ENCODE assay signal across 8 mouse cellular contexts in the genomic region with DNA sequence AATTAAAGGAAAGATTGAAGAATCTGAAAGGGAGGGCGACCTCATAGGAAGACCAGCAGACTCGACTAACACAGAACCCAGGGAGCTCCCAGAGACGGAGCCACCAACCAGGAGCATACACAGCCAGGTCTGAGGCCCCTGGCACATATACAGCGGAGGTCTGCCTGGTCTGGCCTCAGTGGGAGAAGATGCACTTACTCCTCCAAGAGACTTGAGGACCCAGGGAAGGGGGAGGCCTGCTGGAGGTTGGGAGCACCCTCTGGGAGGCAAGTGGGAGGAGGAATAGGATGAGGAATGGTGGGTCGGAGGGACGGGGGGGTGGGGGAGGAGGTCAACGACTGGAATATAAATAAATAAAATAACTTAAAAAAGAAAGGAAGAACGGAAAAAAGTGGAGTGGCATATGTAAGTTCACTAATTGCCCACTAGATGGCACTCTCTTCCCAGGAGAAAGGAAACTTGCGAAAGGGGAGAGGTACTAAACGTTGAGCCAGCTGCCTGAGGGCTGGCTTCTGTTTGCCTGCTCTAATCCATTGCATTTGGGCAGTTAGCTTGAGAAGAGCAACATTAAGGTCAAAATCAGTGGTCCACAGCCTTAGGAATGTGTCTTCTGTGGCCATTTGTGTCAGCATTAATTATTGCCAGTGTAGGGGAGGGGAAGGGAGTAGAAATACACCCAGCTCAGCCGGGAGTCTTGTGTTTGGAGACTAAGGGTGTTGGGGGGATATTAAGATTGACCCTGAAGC. TPM values are rescaled to one million over a fixed set of nuclear protein-coding genes. Genes with fewer than 3 reads are reported as not detected.
DNase-seq lines count a peak whose midpoint lies in the region; ATAC-seq and TF ChIP-seq lines count a peak whose summit lies in the region.

No protein-coding gene starts in this region.

- peak overlapping the region; percentile 29 for H3K4me3 ChIP-seq in liver, adult 2 months (ENCODE audit: insufficient read depth, low read depth, low read length)
- H3K4me3 ChIP-seq in heart, embryonic 10.5 days = peak overlapping the region; percentile 47
- H3K4me3 ChIP-seq in kidney, embryonic 14.5 days (ENCODE audit: low read length) = peak overlapping the region; percentile 14; the same call in 1 of the 2 replicates
- no peak overlapping the region for H3K4me3 ChIP-seq in lung, adult 2 months (replicated peaks; ENCODE audit: extremely low read depth, low read depth, low read length)

- H3K36me3 ChIP-seq in liver, adult 2 months (ENCODE audit: control insufficient read depth, insufficient read depth, low read length) = no peaks in the 10 kb centered on the region
- H3K36me3 ChIP-seq in heart, embryonic 10.5 days = no peaks in the 10 kb centered on the region
- H3K36me3 ChIP-seq in kidney, embryonic 14.5 days (ENCODE audit: control insufficient read depth, insufficient read depth, low read length) = no peaks in the 10 kb centered on the region

- H3K9ac ChIP-seq in liver, adult 2 months (ENCODE audit: low read depth, low read length) = no peak overlapping the region
- no peak overlapping the region for H3K9ac ChIP-seq in kidney, embryonic 14.5 days (ENCODE audit: low read depth, low read length)

- peak; percentile 48 for TF ChIP-seq CTCF in liver, adult 2 months (IDR thresholded peaks at IDR 0.05; ENCODE audit: low read depth, low read length)
- peak; percentile 62 for TF ChIP-seq CTCF in lung, adult 2 months (IDR thresholded peaks at IDR 0.05; ENCODE audit: insufficient read depth, low read length)

- H3K27me3 ChIP-seq in liver, adult 2 months (ENCODE audit: control insufficient read depth, insufficient read depth, low read length) = no peaks in the 10 kb centered on the region
- H3K27me3 ChIP-seq in heart, embryonic 10.5 days (ENCODE audit: insufficient read depth, poor library complexity, severe bottlenecking) = 0 out of 2 replicates have a peak, but pooled peaks cover 4% of the 10 kb centered on the region
- no peaks in the 10 kb centered on the region for H3K27me3 ChIP-seq in kidney, embryonic 14.5 days (ENCODE audit: control insufficient read depth, insufficient read depth, low read length)

- peak; percentile 87 for ATAC-seq in kidney, embryonic 14.5 days (ENCODE audit: low FRiP score, low TSS enrichment)

- no peaks in the 10 kb centered on the region for H3K79me2 ChIP-seq in liver, adult 2 months (ENCODE audit: control insufficient read depth, insufficient read depth, low read length)

- peak overlapping the region; percentile 36 for H3K4me2 ChIP-seq in kidney, embryonic 14.5 days (replicated peaks; ENCODE audit: low read depth, low read length)

- peak; percentile 54 for DNase-seq in liver, adult 2 months (ENCODE audit: extremely low read depth, low read depth, low spot score)
- DNase-seq in liver = no peak
- peak; percentile 71 to 76 for DNase-seq in cerebellum, postnatal 10 days
- DNase-seq in heart, embryonic 10.5 days (ENCODE audit: low spot score) = no peak
- DNase-seq in lung, adult 2 months = no peak
- DNase-seq in retina, embryonic 14.5 days (ENCODE audit: low spot score) = peak; percentile 89
- no peak for DNase-seq in adrenal gland, adult 2 months

- H3K27ac ChIP-seq in liver, adult 2 months (replicated peaks; ENCODE audit: insufficient read depth, low read depth, low read length) = no peak overlapping the region
- H3K27ac ChIP-seq in heart, embryonic 10.5 days = peak overlapping the region; percentile 38; the same call in 1 of the 2 replicates
- no peak overlapping the region for H3K27ac ChIP-seq in kidney, embryonic 14.5 days (ENCODE audit: low read depth, low read length)

- TF ChIP-seq POLR2A in liver, adult 2 months (IDR thresholded peaks at IDR 0.05; ENCODE audit: extremely low read depth, insufficient read depth, low read length) = no peak
- no peak for TF ChIP-seq POLR2A in lung, adult 2 months (IDR thresholded peaks at IDR 0.05; ENCODE audit: borderline replicate concordance, extremely low read depth, low read depth, low read length)

- H3K9me3 ChIP-seq in heart, embryonic 10.5 days = no peaks in the 10 kb centered on the region
- H3K9me3 ChIP-seq in kidney, embryonic 14.5 days (ENCODE audit: control insufficient read depth, low read length) = no peaks in the 10 kb centered on the region

- H3K4me1 ChIP-seq in liver, adult 2 months (ENCODE audit: control insufficient read depth, insufficient read depth, low read length) = peaks cover 8% of the 10 kb centered on the region
- peaks cover 11% of the 10 kb centered on the region for H3K4me1 ChIP-seq in heart, embryonic 10.5 days
- no peaks in the 10 kb centered on the region for H3K4me1 ChIP-seq in kidney, embryonic 14.5 days (ENCODE audit: control insufficient read depth, insufficient read depth, low read length)
- no peaks in the 10 kb centered on the region; the same call in 1 of the 2 replicates for H3K4me1 ChIP-seq in lung, adult 2 months (ENCODE audit: control insufficient read depth, insufficient read depth, low read length)

- 22% methylated on average over 11 of the region's 11 CpGs for WGBS in liver, adult 2 months
- WGBS in heart, embryonic 10.5 days = 22% methylated on average over 11 of the region's 11 CpGs
- 21% methylated on average over 11 of the region's 11 CpGs for WGBS in kidney, embryonic 14.5 days
- 21% methylated on average over 11 of the region's 11 CpGs for WGBS in lung, adult 2 months

RNA-seq across cellular contexts. Expression of a gene that starts 55.0 kb away (rescaled TPM):
- 1.0 and 1.7 TPM in 2 replicates for total RNA-seq in liver, adult 2 months (2014; rRNA removed)
- 0.09 and 0.11 TPM in 2 replicates for polyA plus RNA-seq in liver, adult 2 months (2012; rRNA removed)
- 0.08 and 0.20 TPM in 2 replicates for polyA plus RNA-seq in heart, embryonic 10.5 days (2016; fragmentation: Nextera tagmentation; extraction: Ambion mirVana)
- not detected in 2 replicates for polyA plus RNA-seq in kidney, embryonic 14.5 days (2014; fragmentation: Nextera tagmentation; extraction: Ambion mirVana)
- polyA plus RNA-seq in lung, adult 2 months (2012; rRNA removed) = 0.59 and 1.5 TPM in 2 replicates
- 1 to 10 TPM; 1.6 to 3.2 TPM for total RNA-seq in adrenal gland, adult 2 months (2021)
- polyA plus RNA-seq in adrenal gland, adult 2 months (2012; rRNA removed) = 0.48 and 0.65 TPM in 2 replicates

Comparison
In these comparisons a context has a peak if more than half of its experiments do, and no peak if none do; other contexts are left out.
1. DNase-seq: peak in liver, adult 2 months (single experiment), cerebellum, postnatal 10 days (2 of 2) and retina, embryonic 14.5 days (single experiment); none in liver (single experiment), heart, embryonic 10.5 days (single experiment), lung, adult 2 months (single experiment) and adrenal gland, adult 2 months (single experiment).